Mouse (Mus musculus) erythroblast, embryonic 14.5 days (primary cell): ENCODE results near the gene Pfdn6.

Experiments used
- GATA1 ChIP-seq: IDR thresholded peaks from 2 replicates; pipeline ENCODE4 v1.6.1; 2012; ENCODE audit warnings: low read length, inconsistent platforms, mixed read lengths
- TAL1 ChIP-seq: IDR thresholded peaks from 3 replicates; pipeline ENCODE4 v1.6.1; 2012; ENCODE audit warnings: low read length, inconsistent platforms, mixed read lengths

DNA sequence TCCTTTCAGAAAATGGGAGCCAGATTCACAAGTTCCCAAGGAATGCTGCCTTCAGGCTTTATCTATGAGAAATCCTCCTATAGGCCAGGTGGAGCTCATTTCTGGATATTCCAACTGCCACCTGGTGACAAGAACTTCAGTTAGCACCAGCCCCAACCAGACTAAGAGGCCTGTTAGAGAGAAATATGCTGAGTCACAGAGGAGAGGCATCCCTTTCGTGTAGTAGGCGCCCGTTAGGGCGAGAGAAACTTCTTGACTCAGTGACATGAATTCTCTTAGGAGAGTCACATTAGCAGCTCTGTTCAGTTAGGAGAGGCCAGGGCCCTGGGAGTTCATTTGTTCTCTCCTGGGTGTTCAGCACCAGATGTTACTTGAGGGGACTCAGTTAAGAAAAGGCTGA lies 40.5 kb downstream of the Pfdn6 start:
- TF ChIP-seq GATA1, result no peak
- no peak for TF ChIP-seq TAL1
